Mouse (Mus musculus) CH12.LX (cell line): ENCODE measurements around the gene Foxa3. TPM values are rescaled to one million over a fixed set of nuclear protein-coding genes. Genes with fewer than 3 reads are reported as not detected.

Experiments used
- DNase-seq: peaks from one replicate; pipeline ENCODE4 v3.0.0-alpha.2; 2013; ENCODE audit errors: extremely low read depth
- H3K27ac ChIP-seq: 2 replicates; pipeline ENCODE4 v1.5.1; 2012; ENCODE audit warnings: low read depth, mild to moderate bottlenecking, control low read depth, moderate library complexity; ENCODE audit not compliant: insufficient read depth
- H3K27me3 ChIP-seq: replicated peaks from 2 replicates; pipeline ENCODE3; 2012; ENCODE audit warnings: inconsistent platforms
- H3K36me3 ChIP-seq, 2 experiments: replicated peaks in 1 of 2; 2 replicates each; pipeline versions ENCODE3 to v1.6.1; 2012; ENCODE audit warnings: inconsistent platforms in 1 of 2, low read length in 1 of 2, mild to moderate bottlenecking in 1 of 2, mixed read lengths in 1 of 2, moderate library complexity in 1 of 2; ENCODE audit not compliant: control insufficient read depth in 1 of 2, insufficient read depth in 1 of 2
- H3K4me1 ChIP-seq, 2 experiments: 2 replicates each; pipeline ENCODE4 v1.6.1; 2012; ENCODE audit warnings: inconsistent platforms in 1 of 2, moderate library complexity in 1 of 2; ENCODE audit not compliant: insufficient read depth in 2 of 2, control insufficient read depth in 1 of 2
- H3K4me2 ChIP-seq: 2 replicates; pipeline ENCODE4 v1.6.1; 2012; ENCODE audit warnings: low read depth, mild to moderate bottlenecking, control low read depth; ENCODE audit not compliant: poor library complexity, insufficient read depth, severe bottlenecking
- H3K4me3 ChIP-seq, 3 experiments: fragments of 150-350 bp in 1 of 3; sonication (generic) in 1 of 3; replicated peaks in 1 of 3; 2 replicates each; pipeline versions ENCODE3 to v1.5.1; 2011 to 2012; ENCODE audit warnings: low read depth in 2 of 3, low read length in 2 of 3, mild to moderate bottlenecking in 2 of 3, moderate library complexity in 2 of 3, control low read depth in 1 of 3, improper control_type of control experiment in 1 of 3, inconsistent platforms in 1 of 3, mixed read lengths in 1 of 3; ENCODE audit not compliant: poor library complexity in 1 of 3
- H3K79me2 ChIP-seq: replicated peaks from 2 replicates; pipeline ENCODE4 v1.6.1; 2012; ENCODE audit warnings: mild to moderate bottlenecking, moderate library complexity; ENCODE audit not compliant: control insufficient read depth, poor library complexity, insufficient read depth, severe bottlenecking; ENCODE audit errors: extremely low read depth
- H3K9ac ChIP-seq: 2 replicates; pipeline ENCODE4 v1.6.1; 2012; ENCODE audit warnings: low read depth, mild to moderate bottlenecking, control low read depth, moderate library complexity; ENCODE audit not compliant: insufficient read depth
- H3K9me3 ChIP-seq: replicated peaks from 2 replicates; pipeline ENCODE3; 2012; ENCODE audit warnings: low read length, inconsistent platforms, mixed read lengths
- CHD2 ChIP-seq: IDR thresholded peaks from 2 replicates; pipeline ENCODE4 v1.6.1; 2011; ENCODE audit warnings: low read length, improper control_type of control experiment
- CTCF ChIP-seq, 2 experiments: IDR thresholded peaks in 1 of 2; conservative IDR thresholded peaks in 1 of 2; 2 replicates each; pipeline ENCODE4 v1.5.1; 2011 to 2012; ENCODE audit warnings: low read depth in 2 of 2, low read length in 2 of 2, improper control_type of control experiment in 1 of 2, inconsistent platforms in 1 of 2, mild to moderate bottlenecking in 1 of 2, moderate library complexity in 1 of 2
- ELF1 ChIP-seq: IDR thresholded peaks from 2 replicates; pipeline ENCODE4 v1.6.1; 2014; ENCODE audit warnings: low read depth, mild to moderate bottlenecking, inconsistent platforms, low read length, improper control_type of control experiment
- EP300 ChIP-seq: IDR thresholded peaks from 2 replicates; pipeline ENCODE4 v1.6.1; 2011; ENCODE audit warnings: low read length, improper control_type of control experiment
- ETS1 ChIP-seq: conservative IDR thresholded peaks from 2 replicates; pipeline ENCODE4 v1.6.1; 2012; ENCODE audit warnings: low read depth, mild to moderate bottlenecking, inconsistent platforms, low read length, improper control_type of control experiment, moderate library complexity
- GABPA ChIP-seq: IDR thresholded peaks from 2 replicates; pipeline ENCODE4 v1.6.1; 2012; ENCODE audit warnings: low read depth, low read length, improper control_type of control experiment, inconsistent platforms; ENCODE audit not compliant: insufficient replicate concordance
- HCFC1 ChIP-seq: IDR thresholded peaks from 2 replicates; pipeline ENCODE4 v1.6.1; 2012; ENCODE audit warnings: low read depth, mild to moderate bottlenecking, inconsistent platforms, low read length, improper control_type of control experiment
- JUN ChIP-seq: IDR thresholded peaks from 2 replicates; pipeline ENCODE4 v1.6.1; 2011; ENCODE audit warnings: low read depth, mild to moderate bottlenecking, low read length, improper control_type of control experiment, moderate library complexity; ENCODE audit not compliant: insufficient read depth
- KAT2A ChIP-seq: IDR thresholded peaks from 2 replicates; pipeline ENCODE4 v1.6.1; 2012; ENCODE audit warnings: low read length, improper control_type of control experiment, inconsistent platforms; ENCODE audit not compliant: insufficient replicate concordance
- MAZ ChIP-seq: IDR thresholded peaks from 2 replicates; pipeline ENCODE4 v1.6.1; 2012; ENCODE audit warnings: low read depth, mild to moderate bottlenecking, inconsistent platforms, low read length, improper control_type of control experiment, moderate library complexity
- MEF2A ChIP-seq: IDR thresholded peaks from 2 replicates; pipeline ENCODE4 v1.6.1; 2014; ENCODE audit warnings: low read depth, mild to moderate bottlenecking, inconsistent platforms, low read length, improper control_type of control experiment, borderline replicate concordance
- NELFE ChIP-seq: IDR thresholded peaks from 2 replicates; pipeline ENCODE4 v1.6.1; 2011; ENCODE audit warnings: low read depth, low read length, improper control_type of control experiment
- NRF1 ChIP-seq: IDR thresholded peaks from 2 replicates; pipeline ENCODE4 v1.6.1; 2014; ENCODE audit warnings: low read depth, mild to moderate bottlenecking, inconsistent platforms, low read length, improper control_type of control experiment, moderate library complexity
- POLR2AphosphoS2 ChIP-seq: IDR thresholded peaks from 2 replicates; pipeline ENCODE4 v1.6.1; 2011; ENCODE audit warnings: low read depth, low read length, improper control_type of control experiment
- SIN3A ChIP-seq: IDR thresholded peaks from 2 replicates; pipeline ENCODE4 v1.6.1; 2012; ENCODE audit warnings: low read length, improper control_type of control experiment, inconsistent platforms
- SMC3 ChIP-seq: IDR thresholded peaks from 2 replicates; pipeline ENCODE4 v1.6.1; 2011; ENCODE audit warnings: low read depth, low read length, improper control_type of control experiment
- TBP ChIP-seq: conservative IDR thresholded peaks from 2 replicates; pipeline ENCODE4 v1.6.1; 2011; ENCODE audit warnings: low read depth, low read length, improper control_type of control experiment
- TCF12 ChIP-seq: IDR thresholded peaks from 2 replicates; pipeline ENCODE4 v1.6.1; 2014; ENCODE audit warnings: low read depth, mild to moderate bottlenecking, inconsistent platforms, low read length, improper control_type of control experiment
- USF1 ChIP-seq: IDR thresholded peaks from 2 replicates; pipeline ENCODE4 v1.6.1; 2014; ENCODE audit warnings: low read depth, mild to moderate bottlenecking, inconsistent platforms, low read length, improper control_type of control experiment
- USF2 ChIP-seq: conservative IDR thresholded peaks from 2 replicates; pipeline ENCODE4 v1.6.1; 2011; ENCODE audit warnings: low read depth, low read length, improper control_type of control experiment
- ZC3H11A ChIP-seq: IDR thresholded peaks from 2 replicates; pipeline ENCODE4 v1.6.1; 2012; ENCODE audit warnings: low read depth, mild to moderate bottlenecking, inconsistent platforms, low read length, improper control_type of control experiment
- ZKSCAN1 ChIP-seq: IDR thresholded peaks from 2 replicates; pipeline ENCODE4 v1.6.1; 2012; ENCODE audit warnings: low read depth, inconsistent platforms, low read length, improper control_type of control experiment, borderline replicate concordance
- dilution Hi-C: fragments of 300-500 bp; cut with MboI; formaldehyde crosslinking; loops from 2 replicates; pipeline ENCODE4 v1.14.3; 2020; ENCODE audit warnings: low sequenced_read_pairs; ENCODE audit not compliant: extremely low pct_unique_long_range_greater_than_20kb, extremely low pct_ligation_motif_present
- in situ Hi-C: fragments of 300-500 bp; cut with MboI; formaldehyde crosslinking; loops from 3 replicates; pipeline ENCODE4 v1.14.3; 2019; ENCODE audit warnings: low sequenced_read_pairs, low pct_ligation_motif_present, low pct_unique_long_range_greater_than_20kb, mixed read lengths
- polyA plus RNA-seq: library from polyadenylated mRNA; unstranded; fragments of >175 nt; gene quantifications from 2 replicates; pipeline ENCODE4 v1.2.1, GENCODE M21; 2012; ENCODE audit warnings: low read depth; ENCODE audit not compliant: insufficient read length
- total RNA-seq, 2 experiments: library from RNA; depleted of rRNA; stranded (reverse); fragments of 300-350 nt in 1 of 2; fragments of >200 nt in 1 of 2; gene quantifications; 2 replicates each; pipeline ENCODE4 v1.2.3; 2012 to 2014

Foxa3 gene
- total and polyA plus RNA-seq, 3 experiments: 0.08 TPM; not detected in 2

GRCm38 (mm10) chr7:19014452-19014851 lies 8.9 kb downstream of the Foxa3 start:
- Histone ChIP-seq H3K36me3 (no peaks in the 10 kb centered on the region), H3K4me3 (no peak overlapping the region), H3K9me3 (no peaks in the 10 kb centered on the region), H3K9ac (no peak overlapping the region), H3K4me1 (peaks cover 0 to 4% of the 10 kb centered on the region in 2 experiments; a peak in 3 of 4 replicates), H3K27me3 (peaks cover 53% of the 10 kb centered on the region), H3K79me2 (no peaks in the 10 kb centered on the region), H3K4me2 (no peak overlapping the region), H3K27ac (no peak overlapping the region)
- dilution Hi-C loops: no loop called here
- in situ Hi-C loops: no loop called here
- DNase-seq: no peak
- no peak for TF ChIP-seq ETS1
- TF ChIP-seq ELF1: no peak
- TF ChIP-seq USF2: no peak
- no peak for TF ChIP-seq USF1
- TF ChIP-seq NELFE: no peak
- no peak for TF ChIP-seq HCFC1
- no peak for TF ChIP-seq POLR2AphosphoS2
- TF ChIP-seq TBP: no peak
- TF ChIP-seq JUN: no peak
- TF ChIP-seq MEF2A: no peak
- no peak for TF ChIP-seq NRF1

GRCm38 (mm10) chr7:19012882-19013281 lies 10.5 kb downstream of the Foxa3 start:
- Histone ChIP-seq H3K4me3 (no peak overlapping the region), H3K9ac (no peak overlapping the region), H3K27ac (no peak overlapping the region)
- TF ChIP-seq CTCF (conservative IDR thresholded peaks at IDR 0.05 in 1 of 2, IDR thresholded peaks at IDR 0.05 in 1 of 2; ENCODE audit: low read depth in 2 of 2, low read length in 2 of 2): no peak
- 0 out of 2 replicates have a peak, but pooled peaks have one; percentile 42 for TF ChIP-seq CHD2
- TF ChIP-seq, all 38 proteins: peak for 1
- peaks cover 49% of the 10 kb centered on the region for H3K27me3 ChIP-seq
- H3K4me1 ChIP-seq: peaks cover 0 to 9% of the 10 kb centered on the region in 2 experiments; a peak in 3 of 4 replicates
- dilution Hi-C loops: no loop called here
- H3K36me3 ChIP-seq: no peaks in the 10 kb centered on the region
- in situ Hi-C loops: no loop called here
- no peak for DNase-seq
- no peaks in the 10 kb centered on the region for H3K79me2 ChIP-seq
- no peak overlapping the region for H3K4me2 ChIP-seq
- no peaks in the 10 kb centered on the region for H3K9me3 ChIP-seq

GRCm38 (mm10) chr7:19012025-19012621 lies 11.2 kb downstream of the Foxa3 start:
- Histone ChIP-seq H3K9me3 (no peaks in the 10 kb centered on the region), H3K36me3 (peaks cover 0 to 1% of the 10 kb centered on the region in 2 experiments), H3K4me1 (peaks cover 0 to 15% of the 10 kb centered on the region in 2 experiments; a peak in 3 of 4 replicates), H3K79me2 (no peaks in the 10 kb centered on the region), H3K9ac (peak overlapping the region; percentile 20; the same call in 1 of the 2 replicates), H3K27me3 (peaks cover 46% of the 10 kb centered on the region), H3K27ac (no peak overlapping the region), H3K4me2 (no peak overlapping the region), H3K4me3 (no peak overlapping the region)
- no peak for TF ChIP-seq NRF1
- TF ChIP-seq CTCF (conservative IDR thresholded peaks at IDR 0.05 in 1 of 2, IDR thresholded peaks at IDR 0.05 in 1 of 2; ENCODE audit: low read depth in 2 of 2, low read length in 2 of 2): no peak
- no peak for TF ChIP-seq USF2
- no peak for TF ChIP-seq USF1
- TF ChIP-seq TCF12: no peak
- TF ChIP-seq NELFE: no peak
- TF ChIP-seq SIN3A: no peak
- TF ChIP-seq JUN: no peak
- TF ChIP-seq MAZ: no peak
- no peak for TF ChIP-seq POLR2AphosphoS2
- TF ChIP-seq TBP: no peak
- no peak for TF ChIP-seq KAT2A
- no peak for TF ChIP-seq ZC3H11A
- no peak for TF ChIP-seq GABPA
- TF ChIP-seq ZKSCAN1: no peak
- no peak for TF ChIP-seq ELF1
- TF ChIP-seq EP300: no peak
- no peak for TF ChIP-seq SMC3
- dilution Hi-C loops: no loop called here
- in situ Hi-C loops: no loop called here
- DNase-seq: no peak
